Mouse (Mus musculus) lung, embryonic 15.5 days (tissue): ENCODE data around the gene Slc12a8. TPM values are rescaled to one million over a fixed set of nuclear protein-coding genes. Genes with fewer than 3 reads are reported as not detected.
A peak's percentile ranks its signal among the peaks of the same experiment; 100 is the strongest.

ENCODE experiments used
- ATAC-seq: fragments of 200-750 bp; cut with Nextera tagmentation; 2 replicates; pipeline ENCODE4 v1.8.0; 2017; ENCODE audit warnings: moderate number of reproducible peaks, borderline replicate concordance; ENCODE audit not compliant: low FRiP score, low TSS enrichment; ENCODE audit errors: extremely low read depth
- H3K27ac ChIP-seq: fragments of 300-500 bp; sonication (generic); 2 replicates; pipeline ENCODE4 v1.5.1; 2015; ENCODE audit warnings: moderate library complexity, mild to moderate bottlenecking, inconsistent platforms
- H3K27me3 ChIP-seq: fragments of 300-500 bp; sonication (generic); 2 replicates; pipeline ENCODE4 v1.6.1; 2015; ENCODE audit warnings: inconsistent platforms
- H3K36me3 ChIP-seq: fragments of 300-500 bp; sonication (generic); 2 replicates; pipeline ENCODE4 v1.6.1; 2015; ENCODE audit warnings: inconsistent platforms
- H3K4me1 ChIP-seq: fragments of 300-500 bp; sonication (generic); 2 replicates; pipeline ENCODE4 v1.6.1; 2015; ENCODE audit warnings: inconsistent platforms
- H3K4me2 ChIP-seq: fragments of 300-500 bp; sonication (generic); 2 replicates; pipeline ENCODE4 v1.6.1; 2015; ENCODE audit warnings: inconsistent platforms, mild to moderate bottlenecking, moderate library complexity
- H3K4me3 ChIP-seq: fragments of 300-500 bp; sonication (generic); 2 replicates; pipeline ENCODE4 v1.5.1; 2015; ENCODE audit warnings: mild to moderate bottlenecking, inconsistent platforms
- H3K9ac ChIP-seq: fragments of 300-500 bp; sonication (generic); 2 replicates; pipeline ENCODE4 v1.6.1; 2015; ENCODE audit warnings: inconsistent platforms
- H3K9me3 ChIP-seq: fragments of 300-500 bp; sonication (generic); 2 replicates; pipeline ENCODE4 v1.6.1; 2016; ENCODE audit warnings: inconsistent platforms
- WGBS: fragments of 180-500 bp; shearing (Covaris S2); methylation state at CpG from one replicate; pipeline ENCODE4 v1.1.7; 2015; 5-methylcytosine and 5-hydroxymethylcytosine counted together
- polyA plus RNA-seq: library from polyadenylated mRNA; unstranded; fragments of >200 nt; fragmentation: Nextera tagmentation; extraction: Ambion mirVana; gene quantifications from 2 replicates; pipeline ENCODE4 v1.2.1, GENCODE M21; 2015

Gene Slc12a8
- polyA plus RNA-seq, 1 experiment from 2014 or later = 0.64 TPM

- Histone ChIP-seq H3K9ac (no peak overlapping the region), H3K27me3 (no peaks in the 10 kb centered on the region), H3K4me3 (no peak overlapping the region), H3K9me3 (no peaks in the 10 kb centered on the region), H3K27ac (no peak overlapping the region), H3K4me1 (no peaks in the 10 kb centered on the region), H3K36me3 (no peaks in the 10 kb centered on the region), H3K4me2 (no peak overlapping the region)
- WGBS = 59% methylated on average over 4 of the region's 4 CpGs
- no peak for ATAC-seq
These were observed 28.4 kb downstream of the Slc12a8 start for GRCm38 (mm10) chr16:33545530-33545929.

GRCm38 (mm10) chr16:33553689-33554342, 36.7 kb downstream of the Slc12a8 start:
- Histone ChIP-seq H3K4me3 (no peak overlapping the region), H3K27me3 (no peaks in the 10 kb centered on the region), H3K9me3 (no peaks in the 10 kb centered on the region), H3K9ac (no peak overlapping the region), H3K27ac (no peak overlapping the region), H3K4me2 (no peak overlapping the region), H3K4me1 (no peaks in the 10 kb centered on the region), H3K36me3 (no peaks in the 10 kb centered on the region)
- no peak for ATAC-seq
- WGBS = 72% methylated on average over 9 of the region's 9 CpGs

GRCm38 (mm10) chr16:33558121-33558520, 41.0 kb downstream of the Slc12a8 start:
- Histone ChIP-seq H3K4me1 (peaks cover 9% of the 10 kb centered on the region), H3K36me3 (no peaks in the 10 kb centered on the region), H3K4me2 (no peak overlapping the region), H3K9me3 (no peaks in the 10 kb centered on the region), H3K9ac (no peak overlapping the region), H3K27me3 (no peaks in the 10 kb centered on the region), H3K4me3 (no peak overlapping the region), H3K27ac (no peak overlapping the region)
- no peak for ATAC-seq
- WGBS = 83% methylated on average over 12 of the region's 12 CpGs

GRCm38 (mm10) chr16:33560281-33560680, 43.2 kb downstream of the Slc12a8 start:
- Histone ChIP-seq H3K9ac (0 out of 2 replicates have a peak overlapping the region, but pooled peaks have one; percentile 5), H3K4me2 (no peak overlapping the region), H3K27me3 (no peaks in the 10 kb centered on the region), H3K9me3 (no peaks in the 10 kb centered on the region), H3K27ac (no peak overlapping the region; the same call in 1 of the 2 replicates), H3K4me3 (no peak overlapping the region), H3K36me3 (no peaks in the 10 kb centered on the region), H3K4me1 (peaks cover 18% of the 10 kb centered on the region)
- ATAC-seq = peak; percentile 87
- 2% methylated on average over 6 of the region's 6 CpGs for WGBS

GRCm38 (mm10) chr16:33561308-33562009, 44.3 kb downstream of the Slc12a8 start:
- ATAC-seq = no peak
- Histone ChIP-seq H3K9ac (no peak overlapping the region), H3K4me3 (no peak overlapping the region), H3K4me1 (peaks cover 18% of the 10 kb centered on the region), H3K27ac (no peak overlapping the region), H3K4me2 (no peak overlapping the region), H3K9me3 (no peaks in the 10 kb centered on the region), H3K27me3 (no peaks in the 10 kb centered on the region), H3K36me3 (no peaks in the 10 kb centered on the region)
- WGBS = 83% methylated on average over 12 of the region's 12 CpGs

- WGBS = 56% methylated on average over 12 of the region's 12 CpGs
- no peaks in the 10 kb centered on the region for H3K27me3 ChIP-seq
- no peak overlapping the region for H3K9ac ChIP-seq
- H3K27ac ChIP-seq = peak overlapping the region; percentile 64
- no peaks in the 10 kb centered on the region for H3K9me3 ChIP-seq
- H3K4me2 ChIP-seq = no peak overlapping the region
- no peaks in the 10 kb centered on the region for H3K36me3 ChIP-seq
- no peak for ATAC-seq
- H3K4me3 ChIP-seq = no peak overlapping the region
- peaks cover 18% of the 10 kb centered on the region for H3K4me1 ChIP-seq
These were observed 45.9 kb downstream of the Slc12a8 start for GRCm38 (mm10) chr16:33562874-33563537.

- Histone ChIP-seq H3K27ac (peak overlapping the region; percentile 64; the same call in 1 of the 2 replicates), H3K36me3 (no peaks in the 10 kb centered on the region), H3K9ac (no peak overlapping the region), H3K9me3 (no peaks in the 10 kb centered on the region), H3K4me1 (peaks cover 18% of the 10 kb centered on the region), H3K4me3 (no peak overlapping the region), H3K27me3 (no peaks in the 10 kb centered on the region), H3K4me2 (no peak overlapping the region)
- no peak for ATAC-seq
- WGBS = 38% methylated on average over 5 of the region's 5 CpGs
These were observed 46.4 kb downstream of the Slc12a8 start for GRCm38 (mm10) chr16:33563538-33564013.

- no peak overlapping the region for H3K27ac ChIP-seq
- no peaks in the 10 kb centered on the region for H3K27me3 ChIP-seq
- 79% methylated on average over 10 of the region's 10 CpGs for WGBS
- H3K9ac ChIP-seq = no peak overlapping the region
- no peak for ATAC-seq
- no peaks in the 10 kb centered on the region for H3K36me3 ChIP-seq
- H3K4me2 ChIP-seq = no peak overlapping the region
- peaks cover 20% of the 10 kb centered on the region for H3K4me1 ChIP-seq
- no peak overlapping the region for H3K4me3 ChIP-seq
- H3K9me3 ChIP-seq = no peaks in the 10 kb centered on the region
These were observed 49.3 kb downstream of the Slc12a8 start for GRCm38 (mm10) chr16:33566467-33566866.

- no peak overlapping the region for H3K4me3 ChIP-seq
- H3K27me3 ChIP-seq = no peaks in the 10 kb centered on the region
- no peak overlapping the region for H3K4me2 ChIP-seq
- ATAC-seq = no peak
- no peaks in the 10 kb centered on the region for H3K36me3 ChIP-seq
- no peak overlapping the region for H3K27ac ChIP-seq
- H3K9ac ChIP-seq = no peak overlapping the region
- no peaks in the 10 kb centered on the region for H3K9me3 ChIP-seq
- H3K4me1 ChIP-seq = peaks cover 17% of the 10 kb centered on the region
- 56% methylated on average over 4 of the region's 4 CpGs for WGBS
These were observed 50.6 kb downstream of the Slc12a8 start for GRCm38 (mm10) chr16:33567736-33568135.

GRCm38 (mm10) chr16:33568269-33569016, 51.3 kb downstream of the Slc12a8 start:
- Histone ChIP-seq H3K27me3 (no peaks in the 10 kb centered on the region), H3K9ac (no peak overlapping the region), H3K4me2 (no peak overlapping the region), H3K4me1 (peaks cover 11% of the 10 kb centered on the region), H3K36me3 (no peaks in the 10 kb centered on the region), H3K9me3 (no peaks in the 10 kb centered on the region), H3K4me3 (no peak overlapping the region), H3K27ac (no peak overlapping the region)
- 73% methylated on average over 12 of the region's 12 CpGs for WGBS
- no peak for ATAC-seq

- Histone ChIP-seq H3K4me3 (no peak overlapping the region), H3K27ac (no peak overlapping the region), H3K36me3 (no peaks in the 10 kb centered on the region), H3K9me3 (no peaks in the 10 kb centered on the region), H3K27me3 (no peaks in the 10 kb centered on the region), H3K4me1 (peaks cover 16% of the 10 kb centered on the region), H3K9ac (no peak overlapping the region), H3K4me2 (no peak overlapping the region)
- ATAC-seq = no peak
- WGBS = 82% methylated on average over 6 of the region's 6 CpGs
These were observed 55.5 kb downstream of the Slc12a8 start for GRCm38 (mm10) chr16:33572646-33573045.
